24 mouse cellular contexts compared by ENCODE assay signal in genomic region chr4:106163220-106163619, GRCm38 (mm10).
DNase-seq lines count a peak whose midpoint lies in the region; ATAC-seq and TF ChIP-seq lines count a peak whose summit lies in the region.
"Had no signal": no experiment of that assay in that cellular context is flagged by ENCODE, and none has a peak within 500 bp of the region (broad histone marks: within the 10 kb centered on the region; RNA-seq: fewer than 3 reads in every experiment).

No protein-coding gene starts in this region.

- no peak overlapping the region for H3K9ac ChIP-seq in kidney, embryonic 15.5 days
- no peak overlapping the region for H3K9ac ChIP-seq in kidney, postnatal 0 days (ENCODE audit: low read depth, low read length)
- H3K9ac ChIP-seq: embryonic facial prominence, embryonic 12.5 days; forebrain, embryonic 13.5 days; forebrain, embryonic 15.5 days had no signal

- no peak overlapping the region for H3K4me3 ChIP-seq in kidney, embryonic 15.5 days (replicated peaks)
- no peak overlapping the region for H3K4me3 ChIP-seq in kidney, adult 2 months (ENCODE audit: insufficient read depth, low read depth, low read length)
- no peak overlapping the region for H3K4me3 ChIP-seq in kidney, postnatal 0 days (replicated peaks; ENCODE audit: low read depth, low read length)
- H3K4me3 ChIP-seq: embryonic facial prominence, embryonic 10.5 days; embryonic facial prominence, embryonic 12.5 days; forebrain, embryonic 13.5 days; forebrain, embryonic 15.5 days had no signal

- H3K9me3 ChIP-seq in kidney, embryonic 15.5 days (replicated peaks) = no peaks in the 10 kb centered on the region
- no peaks in the 10 kb centered on the region for H3K9me3 ChIP-seq in kidney, postnatal 0 days (replicated peaks; ENCODE audit: low read length)
- H3K9me3 ChIP-seq: forebrain, embryonic 15.5 days had no signal

- H3K27ac ChIP-seq in kidney, embryonic 15.5 days = no peak overlapping the region
- no peak overlapping the region for H3K27ac ChIP-seq in kidney, adult 2 months (ENCODE audit: insufficient read depth, low read depth, low read length)
- no peak overlapping the region for H3K27ac ChIP-seq in kidney, postnatal 0 days
- H3K27ac ChIP-seq: embryonic facial prominence, embryonic 10.5 days; embryonic facial prominence, embryonic 12.5 days; forebrain, embryonic 13.5 days; forebrain, embryonic 15.5 days had no signal

- 0 out of 2 replicates have a peak, but pooled peaks have one; percentile 54 for ATAC-seq in kidney, embryonic 15.5 days (replicated peaks; ENCODE audit: low FRiP score)
- ATAC-seq in kidney, postnatal 0 days (replicated peaks; ENCODE audit: low FRiP score, low read depth) = no peak
- ATAC-seq: activated CD4-positive, CD25-positive, alpha-beta regulatory T cell, adult 4 months; CD4-positive, CD25-positive, alpha-beta regulatory T cell, adult 4 months; forebrain, embryonic 13.5 days; forebrain, embryonic 15.5 days; Patski had no signal

- TF ChIP-seq CTCF in kidney, adult 2 months (conservative IDR thresholded peaks at IDR 0.05; ENCODE audit: insufficient read depth, insufficient read length, low read depth, low read length) = no peak
- no peak for TF ChIP-seq CTCF in kidney, postnatal 0 days (IDR thresholded peaks at IDR 0.05; ENCODE audit: low read depth)

- no peaks in the 10 kb centered on the region for H3K36me3 ChIP-seq in kidney, embryonic 15.5 days
- no peaks in the 10 kb centered on the region for H3K36me3 ChIP-seq in kidney, adult 2 months (ENCODE audit: control insufficient read depth, insufficient read depth, low read length)
- H3K36me3 ChIP-seq in kidney, postnatal 0 days (ENCODE audit: insufficient read depth, low read length) = no peaks in the 10 kb centered on the region
- H3K36me3 ChIP-seq: embryonic facial prominence, embryonic 10.5 days; embryonic facial prominence, embryonic 12.5 days; forebrain, embryonic 15.5 days; G1E had no signal

- DNase-seq in adrenal gland, adult 2 months = peak; percentile 22
- no peak for DNase-seq in adrenal gland, adult 18-20 months (ENCODE audit: low spot score in 2 of 2)
- DNase-seq in kidney, adult 2 months = no peak
- DNase-seq in kidney, postnatal 0 days (ENCODE audit: low spot score) = peak; percentile 8
- DNase-seq in kidney, adult 18-20 months = no peak
- peak; percentile 21 for DNase-seq in kidney, postnatal 14 days
- no peak for DNase-seq in kidney, adult 8-10 months
- DNase-seq: adrenal gland, adult 8-10 months; adrenal gland, postnatal 14 days; B cell, adult 2 months; cerebellum, adult 11-12 months; cerebellum, adult 2 months; cerebellum, adult 9-10 months; cerebellum, postnatal 10 days; cerebellum, postnatal 25 days had no signal

- no peak for TF ChIP-seq POLR2A in kidney, adult 2 months (IDR thresholded peaks at IDR 0.05; ENCODE audit: low read depth, low read length)

- 0 out of 2 replicates have a peak, but pooled peaks cover 10% of the 10 kb centered on the region for H3K4me1 ChIP-seq in kidney, embryonic 15.5 days
- no peaks in the 10 kb centered on the region for H3K4me1 ChIP-seq in kidney, adult 2 months (ENCODE audit: control insufficient read depth, insufficient read depth, low read length)
- no peaks in the 10 kb centered on the region for H3K4me1 ChIP-seq in kidney, postnatal 0 days (replicated peaks; ENCODE audit: insufficient read depth, low read length)
- H3K4me1 ChIP-seq: embryonic facial prominence, embryonic 10.5 days; forebrain, embryonic 13.5 days; forebrain, embryonic 15.5 days had no signal

- no peak overlapping the region for H3K4me2 ChIP-seq in kidney, embryonic 15.5 days
- no peak overlapping the region for H3K4me2 ChIP-seq in kidney, postnatal 0 days (ENCODE audit: low read length)
- H3K4me2 ChIP-seq: embryonic facial prominence, embryonic 12.5 days; forebrain, embryonic 13.5 days; forebrain, embryonic 15.5 days had no signal

- no peaks in the 10 kb centered on the region for H3K27me3 ChIP-seq in kidney, embryonic 15.5 days
- no peaks in the 10 kb centered on the region for H3K27me3 ChIP-seq in kidney, adult 2 months (replicated peaks; ENCODE audit: control insufficient read depth, insufficient read depth, low read length)
- no peaks in the 10 kb centered on the region for H3K27me3 ChIP-seq in kidney, postnatal 0 days (ENCODE audit: insufficient read depth, low read length)
- H3K27me3 ChIP-seq: embryonic facial prominence, embryonic 12.5 days; forebrain, embryonic 13.5 days; forebrain, embryonic 15.5 days; Patski had no signal

Comparison
In these comparisons a context has a peak if more than half of its experiments do, and no peak if none do; other contexts are left out.
1. DNase-seq: peak in adrenal gland, adult 2 months (single experiment), kidney, postnatal 0 days (single experiment) and kidney, postnatal 14 days (single experiment); none in adrenal gland, adult 18-20 months (0 of 2), kidney, adult 2 months (single experiment), kidney, adult 18-20 months (single experiment) and kidney, adult 8-10 months (0 of 2).